Mouse (Mus musculus) thymus, postnatal 25 days (tissue): ENCODE data around the gene Prkch.
A peak's percentile ranks its signal among the peaks of the same experiment; 100 is the strongest.

Experiments used
- DNase-seq: peaks from one replicate; pipeline ENCODE4 v3.0.0; 2022

The Prkch gene

DNA sequence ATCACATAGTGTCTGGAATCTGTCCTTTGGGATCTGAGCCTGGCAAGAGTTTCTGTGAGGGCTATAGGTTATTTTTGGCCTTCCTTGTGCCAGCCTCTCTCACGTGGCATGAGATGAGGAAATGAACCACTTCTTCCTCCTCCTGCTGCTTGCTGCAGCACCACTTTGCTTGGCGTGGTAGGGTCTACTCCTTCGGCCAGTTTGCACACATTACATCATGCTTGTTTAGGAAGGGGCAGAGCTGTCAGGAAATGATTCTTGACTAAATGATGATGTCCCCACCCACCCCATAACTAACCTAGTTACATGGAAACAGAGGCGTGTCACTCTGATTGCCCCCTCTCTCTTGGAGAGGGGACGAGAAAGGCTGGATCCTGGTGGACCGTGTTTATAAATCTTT lies 28.6 kb downstream of the Prkch start:
- DNase-seq: no peak

DNA sequence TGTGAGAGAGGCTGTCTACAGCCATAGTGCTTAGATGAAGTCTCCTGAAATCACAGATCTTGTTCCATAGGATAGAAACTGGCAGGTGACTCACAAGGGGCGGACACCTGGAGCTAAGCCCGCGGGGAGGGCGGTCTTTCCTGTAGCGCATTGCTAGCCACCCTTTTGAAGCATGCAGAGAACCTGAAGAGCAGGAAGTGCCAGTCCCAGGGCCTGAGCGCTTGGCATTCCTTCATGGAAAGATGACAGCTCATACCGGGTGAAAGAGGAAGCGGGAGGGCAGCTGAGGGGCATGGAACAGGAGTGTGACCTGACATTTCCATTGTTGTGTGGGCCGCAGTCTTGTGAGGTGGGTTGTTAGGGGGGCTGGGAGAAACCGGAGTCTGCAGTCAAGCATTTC lies 33.1 kb downstream of the Prkch start:
- DNase-seq: no peak

DNA sequence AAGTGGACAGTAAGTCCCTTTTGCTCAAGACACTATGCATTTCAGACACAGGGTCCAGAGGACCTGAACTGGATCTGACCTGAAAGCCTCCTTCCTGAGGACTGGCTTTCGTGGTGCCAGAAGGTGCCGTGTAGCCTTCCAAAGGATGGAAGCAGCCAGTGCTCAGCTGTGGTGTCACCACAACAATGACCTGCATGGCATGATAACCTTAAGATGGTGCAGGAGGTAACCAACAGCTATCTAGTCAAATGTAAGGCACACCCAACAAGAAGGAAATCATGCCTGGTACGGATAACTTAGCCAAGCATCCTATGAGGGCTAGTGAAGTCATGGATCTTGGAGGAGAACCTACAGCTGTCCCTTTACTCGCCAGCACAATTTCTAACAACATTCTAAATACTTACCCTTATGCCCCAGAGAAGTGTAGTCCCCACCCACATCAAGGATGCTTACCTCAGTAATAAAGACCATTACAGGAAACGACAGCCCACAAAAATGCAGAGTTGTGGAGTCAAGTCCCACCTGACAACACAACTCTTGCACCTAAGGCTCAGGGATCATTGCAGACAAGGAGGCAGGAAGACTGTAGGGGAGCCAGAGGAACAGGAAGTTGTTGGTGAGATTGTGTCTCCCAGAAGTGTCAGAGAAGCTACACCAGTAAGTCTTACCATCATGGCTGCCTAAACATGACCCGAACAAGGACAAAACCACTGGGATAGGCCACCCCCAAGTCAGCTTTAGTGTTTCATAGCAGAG lies 40.9 kb downstream of the Prkch start:
- DNase-seq: no peak

DNA sequence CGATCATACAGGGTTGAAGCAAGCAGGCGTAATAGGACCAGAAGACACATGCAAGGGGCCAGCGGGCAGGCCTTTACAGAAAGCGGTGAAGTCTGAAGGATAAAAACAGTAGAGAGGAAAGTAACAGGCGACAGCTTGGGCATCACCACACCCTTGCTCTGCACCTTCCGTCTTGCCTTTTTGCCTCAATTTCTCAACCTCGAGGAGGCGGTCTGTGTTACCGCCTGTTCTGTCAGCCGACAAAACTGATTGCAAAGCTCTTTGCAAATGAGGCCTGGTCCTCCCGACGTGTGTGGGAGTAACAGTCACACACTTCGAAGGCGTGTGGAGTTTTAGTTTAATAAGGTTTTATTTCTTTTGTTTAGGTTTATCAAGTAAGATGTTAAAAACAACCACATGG lies 43.3 kb downstream of the Prkch start:
- no peak for DNase-seq

DNA sequence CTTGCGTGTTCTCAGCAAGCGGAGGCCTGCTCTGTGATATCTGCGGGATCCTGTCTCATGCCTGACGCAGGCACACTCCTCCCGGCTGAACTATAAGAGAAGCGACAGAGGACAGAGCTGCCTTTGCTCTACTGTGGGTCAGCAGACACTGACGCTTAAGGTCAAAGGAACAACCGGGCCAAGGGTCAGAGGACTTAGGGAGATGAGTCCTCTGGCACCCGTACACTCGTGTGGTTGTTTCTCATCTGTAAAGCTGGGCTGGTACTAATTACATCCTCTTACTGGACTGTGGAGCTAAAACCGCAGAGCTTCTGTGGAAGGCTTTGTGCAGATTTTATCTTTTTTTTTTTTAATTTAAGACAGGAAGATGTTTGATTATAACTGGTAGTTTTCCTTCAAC lies 46.0 kb downstream of the Prkch start:
- no peak for DNase-seq

DNA sequence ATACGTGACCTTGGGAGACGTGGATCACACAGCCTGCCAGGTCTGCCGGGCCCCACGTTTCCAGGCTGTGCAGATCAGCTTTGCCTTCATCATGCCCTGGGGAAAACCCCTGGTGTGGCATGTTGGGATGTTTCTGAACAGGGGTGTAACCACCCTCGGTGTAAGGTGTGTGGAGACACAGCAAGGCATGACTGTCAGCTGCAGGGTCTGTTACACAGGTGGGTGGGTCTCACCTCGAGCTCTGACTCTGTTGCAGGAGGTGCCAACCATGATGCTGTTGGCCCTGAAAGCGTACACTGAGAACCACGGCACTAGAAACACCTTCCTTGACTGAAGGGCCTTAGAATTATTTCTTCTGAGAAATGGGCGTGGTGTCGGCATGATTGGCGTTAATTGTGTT lies 46.6 kb downstream of the Prkch start:
- DNase-seq: no peak

DNA sequence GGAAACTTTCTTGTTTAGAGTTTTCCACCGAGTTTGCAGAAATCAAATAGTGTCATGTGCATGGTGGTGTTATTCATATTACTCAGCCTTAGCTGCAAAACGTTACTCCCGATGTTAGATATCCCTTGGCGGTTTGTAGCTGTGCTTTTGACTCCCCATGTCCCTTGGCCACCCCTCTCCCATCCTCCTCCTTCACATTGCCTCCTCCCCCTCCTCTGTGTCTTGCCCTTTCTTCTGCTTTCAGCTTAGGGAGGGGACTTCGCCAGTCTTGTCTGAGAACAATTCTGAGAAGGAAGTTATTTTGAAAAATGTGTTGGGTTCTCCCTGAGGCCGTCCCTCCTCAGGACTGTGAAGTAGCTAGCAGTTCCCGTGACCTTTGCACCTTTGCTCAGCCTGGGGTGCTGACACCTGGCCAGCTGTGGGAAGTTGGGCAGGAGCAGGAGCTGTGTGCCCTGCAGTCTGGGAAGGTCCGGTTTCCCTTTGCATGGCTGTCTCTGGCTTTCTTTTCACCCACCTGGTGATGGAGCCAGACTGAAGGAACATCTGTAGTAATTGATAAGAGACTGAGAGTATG lies 48.2 kb downstream of the Prkch start:
- no peak for DNase-seq

DNA sequence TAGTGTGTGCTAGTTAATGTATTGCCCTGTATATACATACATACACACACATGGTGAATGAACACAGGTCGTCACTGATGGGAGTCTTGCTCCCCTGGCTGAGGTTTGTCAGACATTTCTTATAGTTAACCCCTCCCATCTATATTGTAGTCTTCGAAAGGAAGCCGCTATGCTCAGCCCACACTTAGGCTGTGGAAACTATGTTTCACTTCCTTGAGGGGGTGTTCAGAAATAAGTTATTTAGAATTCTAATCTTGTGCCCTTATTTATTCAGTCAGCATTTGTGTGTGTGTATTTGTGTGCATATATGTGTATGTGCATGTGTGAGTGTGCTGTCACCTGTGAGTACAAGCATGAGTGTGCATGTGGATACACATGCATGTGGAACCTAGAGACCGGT lies 49.1 kb downstream of the Prkch start:
- no peak for DNase-seq

DNA sequence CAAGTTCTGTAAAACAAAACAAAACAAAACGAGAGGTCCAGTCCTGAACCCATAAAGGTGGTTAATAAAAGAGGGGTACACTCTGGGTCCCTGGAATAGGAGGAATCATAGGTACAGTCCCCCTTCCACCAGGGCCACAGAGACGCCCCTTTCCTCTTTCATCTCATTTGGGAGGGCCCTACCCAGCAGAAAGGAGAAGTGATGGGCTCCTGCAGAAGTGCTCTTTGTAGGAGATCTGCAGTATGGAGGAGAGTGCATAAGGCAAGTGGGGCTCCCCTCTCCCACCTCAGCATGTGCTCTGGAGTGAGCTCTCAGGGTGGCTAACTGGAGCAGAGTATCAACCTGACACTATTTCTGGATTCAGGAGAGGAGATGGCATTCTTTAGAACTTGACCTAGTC lies 55.0 kb downstream of the Prkch start:
- no peak for DNase-seq

DNA sequence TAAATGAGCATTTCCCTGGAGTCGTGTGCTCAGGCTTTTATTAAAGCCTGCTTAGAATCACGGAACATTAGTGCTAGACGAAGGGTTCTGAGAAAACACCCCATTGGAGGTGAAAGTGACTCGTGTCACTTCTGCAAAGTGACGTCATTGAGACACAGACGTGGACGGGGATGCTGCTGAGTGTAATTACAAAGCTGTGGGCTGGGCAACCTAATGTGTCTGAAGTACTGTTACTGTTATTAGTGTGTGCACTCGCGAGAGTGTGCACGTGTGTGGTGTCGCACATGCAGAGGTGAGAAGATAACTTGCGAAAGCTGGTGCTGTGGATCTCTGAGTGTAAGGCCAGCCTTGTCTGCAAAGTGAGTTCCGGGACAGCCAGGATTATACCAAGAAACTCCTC lies 56.6 kb downstream of the Prkch start:
- DNase-seq: no peak

DNA sequence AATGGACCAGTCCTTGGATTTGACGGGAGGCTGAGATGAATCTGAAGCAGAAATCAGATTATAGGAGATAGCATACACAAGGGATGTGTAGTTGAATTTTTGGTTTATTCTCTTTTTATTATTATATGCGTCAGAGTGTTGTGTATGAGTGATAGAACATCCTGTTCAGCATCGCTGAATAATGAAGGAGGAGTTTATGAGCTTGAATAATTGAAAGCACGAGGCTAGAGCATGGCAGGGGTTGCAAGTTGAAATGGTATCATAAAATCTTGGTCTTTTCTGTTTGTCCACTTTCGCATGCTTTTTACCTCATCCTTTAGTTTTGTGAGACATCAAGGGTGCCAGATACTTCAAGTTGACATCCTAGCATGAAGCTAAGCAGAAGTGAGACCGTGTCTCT lies 60.6 kb downstream of the Prkch start:
- no peak for DNase-seq

DNA sequence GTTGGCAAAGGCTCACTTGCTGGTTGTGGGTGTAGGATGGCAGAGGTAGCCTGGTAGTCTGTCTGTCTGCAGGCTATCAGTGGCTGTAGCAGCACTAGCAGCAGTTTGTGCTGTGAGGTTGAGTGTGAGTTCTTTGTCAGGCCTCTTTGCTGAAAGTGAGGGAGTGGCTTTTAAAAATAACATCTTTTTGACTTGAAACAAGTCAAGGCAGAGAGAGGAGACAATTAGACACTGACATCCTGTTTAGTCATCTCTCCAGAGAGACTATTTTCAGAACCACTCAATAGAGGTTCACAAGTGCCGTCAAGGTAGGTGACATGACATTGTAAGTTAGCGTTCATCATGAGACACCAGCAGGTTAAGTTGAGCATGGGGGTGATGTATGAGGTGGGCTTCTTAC lies 63.1 kb downstream of the Prkch start:
- DNase-seq: peak; percentile 22

DNA sequence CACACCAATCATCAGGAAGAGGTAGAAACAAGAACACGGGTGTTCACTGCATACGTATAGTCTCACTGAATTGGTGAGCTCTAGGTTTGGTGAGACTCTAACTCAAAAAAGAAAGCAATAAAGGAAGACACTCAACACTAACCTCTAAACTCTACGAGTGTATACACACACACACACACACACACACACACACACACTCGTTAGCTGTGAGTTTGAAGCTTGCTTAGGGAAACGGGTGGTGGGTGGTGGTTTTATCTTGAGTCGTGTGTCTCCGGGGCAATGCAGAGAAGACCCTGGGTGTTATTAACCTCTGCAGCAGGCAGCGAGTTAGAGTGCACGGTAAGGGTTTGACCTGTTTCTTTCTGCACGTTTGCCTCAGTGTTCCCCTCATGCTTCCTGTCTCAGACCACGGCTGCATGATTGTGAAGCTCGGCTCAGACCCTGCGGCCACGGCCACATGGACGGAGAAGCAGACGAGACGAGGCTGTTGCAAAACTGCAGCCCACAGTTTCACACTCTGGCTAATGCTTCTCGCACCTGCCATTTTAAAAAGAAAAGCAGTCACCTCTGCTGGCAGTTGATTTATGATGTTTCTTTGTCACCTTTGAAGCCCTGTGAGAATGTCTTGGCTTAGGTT lies 72.1 kb downstream of the Prkch start:
- peak; percentile 49 for DNase-seq

DNA sequence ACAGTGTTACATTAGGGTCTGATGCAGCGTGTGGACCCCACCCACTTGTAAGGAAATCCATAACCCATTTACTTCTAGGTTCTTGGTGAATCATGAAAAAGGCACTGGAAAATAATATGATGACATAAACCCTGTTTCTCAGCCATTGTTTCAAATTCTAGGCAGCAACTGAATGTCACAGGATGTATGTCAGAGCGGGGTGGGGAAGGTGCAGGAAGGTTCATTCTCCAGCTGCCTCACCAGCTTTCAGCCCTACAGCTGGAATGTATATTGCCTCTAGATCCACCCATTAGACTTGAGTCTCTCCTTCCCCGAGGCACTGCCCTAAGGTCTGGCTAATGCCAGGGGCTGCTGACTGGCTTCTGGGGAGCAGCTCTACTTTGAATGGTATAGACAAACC lies 78.8 kb downstream of the Prkch start:
- DNase-seq: no peak

DNA sequence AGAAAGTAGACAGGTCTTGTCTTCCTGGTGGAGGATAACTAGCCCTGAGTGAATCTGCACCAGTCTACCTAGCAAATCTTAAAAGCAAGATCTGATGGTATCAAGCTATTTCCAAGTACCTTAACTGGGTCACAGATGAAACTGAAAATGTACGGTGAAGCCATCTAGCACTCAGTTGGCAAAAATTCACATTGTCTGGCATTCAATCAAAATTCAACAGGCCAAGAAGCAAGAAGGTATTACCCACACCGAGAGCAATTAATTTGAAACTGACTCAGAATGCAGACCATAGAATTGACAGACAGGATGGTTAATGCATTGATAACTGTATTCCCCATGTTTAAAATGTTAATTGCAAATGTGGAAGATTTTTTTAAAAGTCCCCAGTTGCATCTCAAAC lies 82.1 kb downstream of the Prkch start:
- DNase-seq: no peak

DNA sequence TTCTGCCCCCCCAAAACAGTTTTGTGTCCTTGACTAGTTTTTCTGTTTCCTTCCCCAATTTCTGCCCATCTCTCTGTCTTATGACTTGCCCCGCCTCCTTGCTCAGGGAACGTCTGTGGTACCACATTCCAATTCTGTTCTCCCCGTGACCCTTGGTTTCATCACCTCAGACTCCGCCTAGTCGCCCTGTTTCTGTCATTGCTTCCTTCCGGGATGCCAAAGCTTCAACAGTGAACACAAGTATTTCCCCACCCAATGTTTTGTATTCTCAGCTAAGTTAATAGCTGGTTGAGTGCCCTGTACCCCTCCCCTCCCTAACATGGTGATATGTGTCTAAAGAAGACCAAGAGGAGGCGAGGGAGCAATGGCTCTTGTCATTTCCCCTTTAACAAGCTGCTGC lies 83.0 kb downstream of the Prkch start:
- no peak for DNase-seq

DNA sequence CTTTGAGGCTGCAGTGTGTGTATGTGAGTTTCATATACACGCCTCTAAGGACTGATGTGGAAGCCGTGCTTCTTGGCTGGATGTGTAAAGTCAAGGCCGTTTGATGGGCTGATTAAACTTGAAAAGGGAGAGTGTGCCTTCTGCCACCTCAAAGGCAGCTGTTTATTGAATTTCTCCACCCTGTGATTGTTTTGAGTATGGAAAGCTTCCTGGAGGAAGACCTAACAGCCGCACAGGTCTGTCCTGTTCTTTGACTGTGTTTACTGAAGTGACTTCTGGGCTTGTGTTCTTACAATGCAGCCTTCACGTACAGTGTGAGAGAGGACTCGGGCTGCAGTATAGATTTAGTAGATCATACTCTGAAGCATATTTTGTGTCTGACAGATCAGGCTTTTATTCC lies 86.1 kb downstream of the Prkch start:
- no peak for DNase-seq

DNA sequence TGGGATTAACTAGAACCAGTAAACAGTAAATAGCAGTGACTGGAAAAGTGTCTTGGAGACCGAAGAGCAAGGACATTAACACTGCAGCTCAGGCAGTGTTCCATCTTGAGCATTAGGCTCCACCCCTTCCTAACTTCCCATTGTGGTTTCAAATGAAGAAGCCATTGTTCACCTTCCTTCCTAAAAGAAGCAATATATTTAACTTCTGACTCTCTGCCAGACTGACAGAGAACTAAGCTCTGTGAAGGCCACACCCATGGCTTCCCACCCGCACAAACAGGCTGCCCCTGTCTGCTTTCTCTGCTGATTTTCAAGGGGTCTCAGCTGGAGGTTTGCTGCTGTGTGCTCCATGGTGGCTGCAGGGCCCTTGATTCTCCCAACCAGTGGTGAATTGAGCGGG lies 86.9 kb downstream of the Prkch start:
- no peak for DNase-seq

DNA sequence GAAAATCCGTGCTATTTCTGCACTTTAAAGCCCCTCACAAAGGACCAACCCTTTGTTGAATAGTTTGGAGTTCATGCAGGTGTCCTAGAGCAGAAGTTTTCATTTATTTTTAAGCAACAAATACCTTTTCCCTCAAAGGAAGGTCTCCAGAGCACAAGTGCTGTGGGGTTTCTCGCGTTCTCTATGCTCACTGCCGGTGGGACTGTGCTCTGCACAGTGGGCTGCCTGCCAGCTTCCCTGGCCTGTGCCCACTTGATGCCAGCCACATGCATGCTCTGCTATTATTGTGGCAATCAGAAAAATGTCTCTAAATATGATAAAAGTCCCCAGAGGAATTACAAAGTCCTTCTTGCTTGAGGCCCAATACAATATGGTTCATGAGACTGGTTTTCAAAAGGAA lies 87.4 kb downstream of the Prkch start:
- no peak for DNase-seq

DNA sequence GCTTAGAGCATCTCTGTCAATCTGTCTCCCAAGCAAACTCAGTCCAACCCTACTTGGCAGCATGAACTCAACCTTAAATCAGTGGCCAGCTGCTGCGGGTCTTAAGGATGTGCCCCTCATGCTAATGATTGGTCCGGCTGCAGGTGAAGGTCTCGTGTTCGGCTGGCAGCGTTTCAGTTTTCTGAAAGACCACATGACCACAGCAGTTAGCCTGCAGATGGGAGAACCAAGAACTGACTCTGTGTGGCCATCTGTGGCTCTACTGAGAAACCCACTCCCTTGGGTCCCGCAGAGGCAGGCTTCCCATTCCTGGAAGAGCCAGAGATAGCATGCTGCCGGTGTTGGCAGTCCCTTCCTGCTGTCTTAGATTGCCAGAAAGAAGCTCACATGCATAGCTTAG lies 89.2 kb downstream of the Prkch start:
- no peak for DNase-seq

DNA sequence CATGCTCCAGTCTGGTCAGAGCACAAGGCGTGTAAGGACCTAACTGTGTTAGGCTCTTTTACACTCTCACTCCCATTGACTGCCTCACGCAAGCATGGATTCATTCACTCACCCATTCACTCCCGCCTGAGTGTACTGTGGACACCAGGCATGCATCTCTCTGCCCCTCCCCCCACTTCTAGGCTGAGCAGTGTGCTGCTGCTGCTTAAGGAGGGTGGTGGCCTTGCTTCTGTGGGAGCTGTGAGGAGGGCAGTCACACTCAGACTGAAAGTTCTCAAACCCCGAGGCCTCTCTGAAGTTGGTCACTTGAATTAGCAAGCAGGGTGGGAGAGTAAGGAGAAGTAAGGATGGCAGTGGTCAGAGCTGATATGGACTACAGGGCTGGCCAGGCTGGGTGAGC lies 90.6 kb downstream of the Prkch start:
- DNase-seq: no peak

DNA sequence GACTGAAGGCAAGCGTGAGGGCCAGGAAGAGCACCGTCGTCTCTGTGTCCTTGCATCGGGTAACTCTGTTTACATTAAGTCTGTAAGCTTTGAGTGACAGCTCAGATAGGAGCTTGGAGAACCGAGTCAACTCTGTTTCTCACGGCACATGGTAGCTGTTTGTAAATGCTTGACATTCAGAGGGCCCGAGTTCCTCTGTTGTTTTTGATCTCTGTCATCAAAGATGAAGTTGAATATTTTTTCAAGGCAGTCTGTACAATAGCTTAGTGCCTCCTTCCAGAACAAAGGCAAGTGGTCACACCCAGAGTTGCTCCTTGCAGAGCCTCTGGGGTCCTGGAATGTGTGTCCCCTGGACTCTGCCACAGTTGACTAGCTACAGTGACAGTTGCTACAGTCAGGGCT lies 94.8 kb downstream of the Prkch start:
- peak; percentile 25 for DNase-seq

DNA sequence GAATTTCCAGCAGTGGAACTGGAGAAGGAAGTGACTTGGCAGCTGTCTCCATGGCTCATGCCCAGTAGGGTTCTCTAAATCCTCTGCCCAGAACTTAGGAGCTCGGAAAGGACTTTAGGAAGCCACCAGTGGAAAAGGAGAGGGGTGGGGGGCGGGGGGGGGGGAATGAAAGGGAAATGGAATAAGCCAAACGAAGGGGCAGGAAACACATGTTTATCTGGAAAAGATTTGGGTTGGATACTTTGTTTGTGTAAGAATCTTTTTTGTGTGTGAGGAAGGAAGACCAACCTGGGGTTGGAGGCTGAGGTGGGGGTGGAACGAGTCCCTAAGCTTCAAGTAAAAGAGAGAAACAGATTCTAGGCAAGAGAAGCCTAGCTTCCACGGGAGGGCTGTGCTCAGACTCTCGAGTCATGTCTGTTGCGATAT lies 98.3 kb downstream of the Prkch start:
- no peak for DNase-seq

DNA sequence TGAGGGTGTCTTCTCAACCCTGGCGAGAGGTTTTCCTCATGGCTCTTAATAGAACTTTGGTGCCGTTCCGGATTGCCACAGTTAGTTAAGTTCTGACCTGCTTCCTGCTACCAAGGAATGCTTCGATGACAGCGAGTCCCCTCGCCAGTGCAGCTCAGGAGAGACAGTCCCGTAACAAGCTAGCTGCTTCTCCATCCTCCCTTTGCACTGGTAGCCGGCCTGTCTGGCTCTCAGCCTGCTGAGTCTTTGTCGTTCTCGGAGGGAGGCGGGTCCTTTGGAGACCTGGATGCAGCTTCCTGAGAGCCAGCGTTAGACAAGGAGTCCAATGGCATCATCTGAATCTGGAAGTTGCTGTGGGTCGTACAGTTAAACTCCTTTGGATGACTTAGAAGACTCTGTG lies 101.3 kb downstream of the Prkch start:
- no peak for DNase-seq

DNA sequence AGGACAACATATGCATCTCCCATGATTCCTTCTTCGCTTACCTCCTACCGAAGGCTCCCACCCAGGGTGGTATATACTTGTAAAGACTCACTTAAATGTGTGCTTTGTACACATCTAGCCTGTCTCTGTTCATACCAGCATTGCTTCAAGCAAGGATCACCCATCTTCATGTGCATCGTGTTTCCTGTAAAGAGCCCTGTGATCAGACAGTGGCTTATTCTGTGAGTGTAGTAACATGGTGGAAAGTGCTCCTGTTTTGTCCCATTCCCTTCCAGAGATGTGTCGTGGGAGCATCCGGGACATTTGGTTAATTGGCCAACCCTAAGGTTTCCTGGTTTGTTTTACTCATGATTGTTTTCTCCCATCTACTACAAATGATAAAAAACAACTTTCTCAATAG lies 101.9 kb downstream of the Prkch start:
- no peak for DNase-seq
